Mouse (Mus musculus) forebrain, embryonic 10.5 days (tissue): ENCODE results near the gene Gja3. TPM values are rescaled to one million over a fixed set of nuclear protein-coding genes. Genes with fewer than 3 reads are reported as not detected.
A peak's percentile ranks its signal among the peaks of the same experiment; 100 is the strongest.
"Not testable (repeated sequence)": the region's sequence is repeated elsewhere in the genome, so short reads cannot be mapped to it uniquely, and the experiment has no call there.

Experiments
- DNase-seq: peaks from one replicate; pipeline ENCODE4 v3.0.0-alpha.2; 2017; ENCODE audit warnings: low spot score; ENCODE audit errors: extremely low spot score
- H3K27ac ChIP-seq: fragments of 300-500 bp; sonication (generic); 2 replicates; pipeline ENCODE4 v1.5.1; 2016; ENCODE audit warnings: mild to moderate bottlenecking
- H3K27me3 ChIP-seq: fragments of 300-500 bp; sonication (generic); 2 replicates; pipeline ENCODE4 v1.6.1; 2016; ENCODE audit warnings: mild to moderate bottlenecking; ENCODE audit not compliant: poor library complexity, severe bottlenecking
- H3K36me3 ChIP-seq: fragments of 300-500 bp; sonication (generic); replicated peaks from 2 replicates; pipeline ENCODE4 v1.6.1; 2016; ENCODE audit warnings: mild to moderate bottlenecking, moderate library complexity
- H3K4me1 ChIP-seq: fragments of 300-500 bp; sonication (generic); 2 replicates; pipeline ENCODE4 v1.6.1; 2016
- H3K4me3 ChIP-seq: fragments of 300-500 bp; sonication (generic); 2 replicates; pipeline ENCODE4 v1.5.1; 2016; ENCODE audit warnings: mild to moderate bottlenecking, moderate library complexity
- H3K9me3 ChIP-seq: fragments of 300-500 bp; sonication (generic); 2 replicates; pipeline ENCODE4 v1.6.1; 2016; ENCODE audit warnings: mild to moderate bottlenecking, moderate library complexity
- WGBS: fragments of 180-500 bp; shearing (Covaris S2); methylation state at CpG from one replicate; pipeline ENCODE4 v1.1.7; 2016; 5-methylcytosine and 5-hydroxymethylcytosine counted together
- polyA plus RNA-seq: library from polyadenylated mRNA; unstranded; fragments of >200 nt; fragmentation: Nextera tagmentation; extraction: Ambion mirVana; gene quantifications from 2 replicates; pipeline ENCODE4 v1.2.1, GENCODE M21; 2016

Gene Gja3
- polyA plus RNA-seq, 1 experiment from 2014 or later = 0.06 TPM

DNA sequence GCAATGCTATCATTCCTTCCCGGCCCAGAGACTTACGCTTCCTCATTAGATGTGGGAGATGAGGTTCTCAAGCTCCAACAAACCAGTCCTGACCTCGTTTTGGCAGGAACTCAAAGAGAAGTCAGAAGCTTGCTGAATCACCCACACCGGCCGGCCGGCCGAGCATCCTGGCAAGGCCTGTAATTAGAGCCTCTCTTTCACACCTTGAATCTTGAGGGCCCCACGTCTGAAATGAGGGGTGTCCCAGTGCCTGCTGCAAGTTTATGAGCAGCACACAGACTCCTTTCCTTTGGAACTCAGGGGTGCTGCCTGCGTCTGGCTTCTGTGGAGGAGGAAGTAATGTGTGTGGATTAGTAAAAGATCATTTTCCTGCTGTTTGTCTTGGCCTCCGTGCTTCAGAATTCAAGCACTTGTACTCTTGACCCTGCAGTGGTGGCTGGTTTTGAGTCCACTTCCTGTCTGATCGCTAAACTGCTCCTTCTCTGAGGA lies 26.3 kb upstream of the Gja3 start:
- no peak for DNase-seq
- Histone ChIP-seq H3K27ac (no peak overlapping the region), H3K4me1 (no peaks in the 10 kb centered on the region), H3K9me3 (no peaks in the 10 kb centered on the region), H3K4me3 (no peak overlapping the region), H3K36me3 (no peaks in the 10 kb centered on the region), H3K27me3 (no peaks in the 10 kb centered on the region)
- whole genome bisulfite sequencing = 74% methylated on average over 11 of the region's 11 CpGs

DNA sequence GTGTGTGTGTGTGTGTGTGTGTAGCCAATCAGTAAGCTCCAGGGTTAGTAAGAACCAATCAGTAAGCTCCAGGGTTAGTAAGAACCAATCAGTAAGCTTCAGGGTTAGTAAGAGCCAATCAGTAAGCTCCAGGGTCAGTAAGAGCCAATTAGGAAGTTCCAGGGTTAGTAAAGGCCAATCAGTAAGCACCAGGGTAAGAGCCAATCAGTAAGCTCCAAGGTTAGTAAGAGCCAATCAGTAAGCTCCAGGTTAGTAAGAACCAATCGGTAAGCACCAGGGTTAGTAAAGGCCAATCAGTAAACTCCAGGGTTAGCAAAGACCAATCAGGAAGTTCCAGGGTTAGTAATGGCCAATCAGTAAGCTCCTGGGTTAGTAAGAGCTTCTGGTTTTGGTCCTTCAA lies 25.0 kb upstream of the Gja3 start:
- 100% methylated on average over 1 of the region's 1 CpGs for WGBS
- Histone ChIP-seq H3K4me1 (no peaks in the 10 kb centered on the region), H3K27me3 (no peaks in the 10 kb centered on the region), H3K4me3 (no peak overlapping the region), H3K9me3 (no peaks in the 10 kb centered on the region), H3K27ac (no peak overlapping the region), H3K36me3 (no peaks in the 10 kb centered on the region)
- no peak for DNase-seq

DNA sequence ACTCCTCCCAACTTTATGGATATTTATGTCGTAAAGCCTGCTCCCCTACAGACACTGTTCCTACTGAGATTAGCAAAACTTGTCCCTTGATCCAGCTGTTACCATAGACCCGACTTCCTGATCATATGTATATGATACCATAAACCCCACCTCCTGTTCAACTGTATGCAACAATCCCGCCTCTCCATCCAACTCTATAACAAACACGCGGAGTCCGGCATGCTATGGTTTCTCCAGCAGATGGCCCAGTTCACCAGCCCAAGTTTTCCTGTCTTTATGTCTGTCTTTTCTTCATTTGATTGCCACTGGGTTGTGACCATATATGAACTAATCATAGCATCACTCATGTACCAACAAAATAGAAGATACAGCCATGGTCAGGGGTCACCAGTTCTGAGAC lies 17.6 kb upstream of the Gja3 start:
- Histone ChIP-seq H3K36me3 (no peaks in the 10 kb centered on the region), H3K4me1 (0 out of 2 replicates have a peak, but pooled peaks cover 3% of the 10 kb centered on the region), H3K4me3 (no peak overlapping the region), H3K27me3 (no peaks in the 10 kb centered on the region), H3K27ac (no peak overlapping the region), H3K9me3 (no peaks in the 10 kb centered on the region)
- DNase-seq = no peak
- WGBS = 86% methylated on average over 6 of the region's 6 CpGs

DNA sequence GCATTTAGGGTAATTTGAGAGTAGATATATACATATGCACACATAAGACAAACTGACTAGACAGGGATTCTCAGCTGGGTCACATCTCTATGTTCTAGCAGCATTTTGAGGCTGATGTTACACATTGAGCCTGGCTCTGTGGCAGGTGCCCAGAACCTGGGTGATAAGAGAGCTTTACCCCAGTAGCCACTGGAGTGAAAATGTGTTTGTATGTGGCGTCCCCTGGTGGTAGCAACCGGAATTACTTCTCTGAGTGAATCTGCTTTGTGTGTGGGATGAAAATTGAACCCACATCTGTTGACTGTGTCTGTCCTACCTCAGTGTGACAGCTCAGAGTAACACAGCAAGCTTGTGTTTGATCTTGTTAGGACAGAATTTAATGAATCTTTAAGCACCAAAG lies 12.0 kb upstream of the Gja3 start:
- DNase-seq = peak; percentile 59
- not testable (repeated sequence) for H3K4me1 ChIP-seq, H3K27me3 ChIP-seq, H3K4me3 ChIP-seq, H3K27ac ChIP-seq, H3K9me3 ChIP-seq, H3K36me3 ChIP-seq
- WGBS = 1% methylated on average over 2 of the region's 2 CpGs

DNA sequence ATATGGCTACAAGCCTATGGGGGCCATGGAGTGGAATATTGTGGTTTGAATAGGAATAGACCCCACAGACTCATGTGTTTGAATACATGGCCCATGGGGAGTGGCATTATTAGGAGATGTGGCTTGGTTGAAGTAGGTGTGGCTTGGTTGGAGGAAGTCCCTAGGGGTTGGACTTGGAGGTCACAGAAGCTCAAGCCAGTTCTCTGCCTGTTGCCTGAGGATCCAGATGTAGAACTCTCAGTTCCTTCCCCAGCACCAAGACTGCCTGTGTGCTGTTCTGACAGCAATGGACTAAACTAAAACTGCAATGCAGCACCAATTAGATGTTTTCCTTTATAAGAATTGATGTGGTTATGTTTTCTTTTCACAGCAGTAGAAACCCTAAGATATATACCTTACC lies 8.2 kb upstream of the Gja3 start:
- Histone ChIP-seq H3K4me1 (no peaks in the 10 kb centered on the region), H3K27ac (no peak overlapping the region), H3K4me3 (no peak overlapping the region), H3K27me3 (no peaks in the 10 kb centered on the region), H3K9me3 (no peaks in the 10 kb centered on the region), H3K36me3 (no peaks in the 10 kb centered on the region)
- DNase-seq = no peak

DNA sequence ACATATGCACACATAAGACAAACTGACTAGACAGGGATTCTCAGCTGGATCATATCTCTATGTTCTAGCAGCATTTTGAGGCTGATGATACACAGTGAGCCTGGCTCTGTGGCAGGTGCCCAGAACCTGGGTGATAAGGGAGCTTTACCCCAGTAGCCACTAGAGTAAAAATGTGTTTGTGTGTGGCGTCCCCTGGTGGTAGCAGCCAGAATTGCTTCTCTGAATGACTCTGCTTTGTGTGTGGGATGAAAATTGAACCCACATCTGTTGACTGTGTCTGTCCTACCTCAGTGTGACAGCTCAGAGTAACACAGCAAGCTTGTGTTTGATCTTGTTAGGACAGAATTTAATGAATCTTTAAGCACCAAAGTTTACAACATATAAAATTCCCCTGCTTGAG lies 2.2 kb upstream of the Gja3 start:
- H3K36me3 ChIP-seq, H3K27ac ChIP-seq, H3K4me3 ChIP-seq, H3K9me3 ChIP-seq: not testable (repeated sequence)
- Histone ChIP-seq H3K4me1 (peaks cover 11% of the 10 kb centered on the region), H3K27me3 (peaks cover 46% of the 10 kb centered on the region)
- 0% methylated on average over 1 of the region's 1 CpGs for WGBS
- peak; percentile 79 for DNase-seq

DNA sequence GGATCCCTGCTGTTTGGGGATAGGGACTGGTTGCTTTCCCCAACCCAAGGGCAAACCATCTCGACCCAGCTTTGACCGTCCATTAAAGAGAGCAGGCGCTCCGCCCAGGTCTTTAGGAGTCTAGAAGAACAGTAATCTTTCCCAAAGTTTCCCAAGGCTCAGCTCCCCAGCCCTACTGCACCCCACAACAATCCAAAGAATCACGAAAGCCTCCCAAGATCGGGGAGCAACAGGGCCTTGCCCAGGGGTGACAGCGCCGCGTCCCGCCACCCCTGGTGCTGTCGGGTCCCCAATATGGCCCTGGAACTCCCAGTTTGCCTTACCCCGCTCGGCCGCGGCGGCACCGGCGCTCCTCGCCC lies 717 bp downstream of the Gja3 start:
- DNase-seq = no peak
- WGBS = 4% methylated on average over 19 of the region's 19 CpGs
- 0 out of 2 replicates have a peak overlapping the region, but pooled peaks have one; percentile 15 for H3K27ac ChIP-seq
- H3K4me3 ChIP-seq = peak overlapping the region; percentile 69
- peaks cover 11% of the 10 kb centered on the region for H3K4me1 ChIP-seq
- H3K36me3 ChIP-seq = no peaks in the 10 kb centered on the region
- H3K27me3 ChIP-seq = peaks cover 55% of the 10 kb centered on the region
- no peaks in the 10 kb centered on the region for H3K9me3 ChIP-seq

DNA sequence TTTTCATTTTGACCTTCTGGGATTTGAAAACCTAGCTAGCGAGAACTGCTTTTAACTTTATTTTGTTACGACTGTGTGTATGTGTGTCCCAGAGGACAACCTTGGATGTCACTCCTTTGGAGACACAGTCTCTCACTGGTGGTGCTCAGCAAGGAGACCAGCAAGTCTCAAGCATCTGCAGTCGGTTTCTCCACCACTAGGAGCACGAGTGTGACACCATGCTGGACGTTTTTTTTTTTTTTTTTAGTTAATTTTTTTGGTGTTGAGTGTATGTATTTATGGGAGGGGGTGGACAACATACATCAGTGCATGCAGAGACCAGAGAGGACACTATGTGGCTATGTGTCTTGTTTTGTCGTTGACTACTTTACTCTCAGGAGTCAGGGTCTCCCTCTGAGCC lies 5.2 kb downstream of the Gja3 start:
- DNase-seq = no peak
- 77% methylated on average over 6 of the region's 6 CpGs for WGBS
- no peak overlapping the region for H3K4me3 ChIP-seq

DNA sequence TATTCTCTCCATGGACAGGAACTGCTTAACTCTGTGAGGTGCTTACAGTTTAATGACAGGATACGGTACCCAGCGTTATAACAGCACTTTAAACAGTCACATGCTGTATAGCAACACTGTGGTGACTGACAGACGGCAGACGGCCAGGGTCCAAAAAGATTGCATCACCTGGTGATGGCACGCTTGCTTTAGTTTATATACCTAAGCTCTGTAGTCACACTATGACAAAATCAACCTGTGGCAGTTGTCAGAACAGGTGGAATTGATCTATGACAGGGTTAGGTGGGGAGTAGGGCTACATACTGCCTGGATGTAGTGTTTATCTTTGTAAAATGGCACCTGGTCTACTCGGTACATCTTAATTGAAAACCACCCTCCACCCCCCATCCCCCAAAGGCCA lies 14.0 kb downstream of the Gja3 start:
- H3K4me3 ChIP-seq = no peak overlapping the region
- DNase-seq = no peak
- no peak overlapping the region for H3K27ac ChIP-seq
- H3K36me3 ChIP-seq = no peaks in the 10 kb centered on the region
- H3K9me3 ChIP-seq = no peaks in the 10 kb centered on the region
- H3K4me1 ChIP-seq = no peaks in the 10 kb centered on the region
- WGBS = 94% methylated on average over 6 of the region's 6 CpGs
- H3K27me3 ChIP-seq = no peaks in the 10 kb centered on the region

More for the DNA sequence above, 5.2 kb downstream of the Gja3 start:
- Histone ChIP-seq H3K9me3 (no peaks in the 10 kb centered on the region), H3K27ac (no peak overlapping the region), H3K27me3 (peaks cover 36% of the 10 kb centered on the region), H3K4me1 (peaks cover 6% of the 10 kb centered on the region), H3K36me3 (no peaks in the 10 kb centered on the region)

DNA sequence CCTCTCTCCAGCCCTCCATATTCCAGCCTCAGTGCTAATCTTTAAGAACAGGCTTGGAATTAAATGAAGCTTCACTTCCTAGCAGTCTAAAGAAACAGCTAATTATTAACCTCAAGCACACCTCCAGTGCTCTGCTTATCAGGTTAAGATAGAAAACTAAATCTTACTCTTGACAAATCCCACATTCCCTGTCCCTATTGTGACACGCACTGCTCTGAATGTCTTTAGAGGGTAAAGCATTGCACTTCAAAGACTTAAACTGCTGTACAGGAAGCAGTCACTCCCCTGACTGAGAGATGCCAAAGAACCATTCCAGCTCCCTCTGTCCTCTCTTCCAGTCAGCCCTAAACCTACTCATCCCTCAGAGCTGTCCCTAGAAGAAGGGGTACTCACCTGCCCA lies 16.5 kb downstream of the Gja3 start:
- no peak overlapping the region for H3K27ac ChIP-seq
- no peak for DNase-seq
- WGBS = 74% methylated on average over 1 of the region's 1 CpGs
- H3K4me1 ChIP-seq = no peaks in the 10 kb centered on the region
- H3K36me3 ChIP-seq = no peaks in the 10 kb centered on the region
- H3K4me3 ChIP-seq = no peak overlapping the region
- H3K9me3 ChIP-seq = no peaks in the 10 kb centered on the region
- H3K27me3 ChIP-seq = no peaks in the 10 kb centered on the region

DNA sequence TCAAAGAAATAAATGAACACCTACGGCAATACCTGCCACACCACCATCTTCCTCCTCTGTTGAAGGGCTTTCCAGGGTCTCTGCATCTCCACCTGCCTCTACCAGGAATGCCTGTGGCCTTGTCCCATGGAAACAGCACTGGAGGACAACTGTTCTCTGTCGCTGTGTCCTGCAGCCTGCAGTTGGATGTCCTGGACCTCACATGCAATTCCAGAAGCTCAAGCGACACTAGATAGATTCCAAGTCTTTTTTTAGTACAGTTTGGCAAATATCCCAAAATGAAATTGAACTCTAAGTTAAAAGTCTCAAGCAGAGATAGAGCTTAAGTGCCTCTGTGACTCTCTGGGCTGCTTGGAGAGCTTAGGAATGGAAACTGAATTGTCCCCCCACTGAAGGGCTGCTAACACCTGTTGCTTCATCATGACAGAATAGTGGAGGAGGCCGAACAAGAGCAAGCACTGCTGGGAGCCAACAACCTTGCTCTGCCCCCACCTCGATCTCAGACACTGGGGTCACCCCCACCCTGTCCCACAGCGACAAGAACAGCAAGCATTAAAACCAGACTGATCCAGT lies 22.9 kb downstream of the Gja3 start:
- Histone ChIP-seq H3K36me3 (no peaks in the 10 kb centered on the region), H3K4me1 (no peaks in the 10 kb centered on the region), H3K4me3 (no peak overlapping the region), H3K9me3 (no peaks in the 10 kb centered on the region), H3K27ac (no peak overlapping the region), H3K27me3 (no peaks in the 10 kb centered on the region)
- DNase-seq = no peak
- 85% methylated on average over 6 of the region's 6 CpGs for WGBS

DNA sequence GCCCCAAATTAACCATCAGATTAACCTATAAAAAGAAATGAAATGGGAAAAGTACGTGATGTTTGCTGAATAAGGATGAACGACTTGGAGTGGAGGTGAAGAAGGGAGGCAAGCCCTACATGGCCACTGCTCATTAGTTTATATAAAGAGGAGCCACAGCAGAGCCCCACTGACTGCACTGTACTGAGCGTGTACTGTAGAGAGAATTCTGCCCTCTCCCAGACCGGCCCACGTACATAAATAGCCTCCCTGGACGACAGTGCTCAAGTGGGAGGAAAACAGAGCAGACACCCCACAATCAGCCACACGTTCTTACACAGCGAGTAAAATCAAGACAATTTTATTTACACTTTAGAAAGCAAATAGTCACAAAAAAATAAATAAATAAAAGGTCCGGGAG lies 23.8 kb downstream of the Gja3 start:
- no peaks in the 10 kb centered on the region for H3K4me1 ChIP-seq
- H3K36me3 ChIP-seq = no peaks in the 10 kb centered on the region
- H3K9me3 ChIP-seq = no peaks in the 10 kb centered on the region
- H3K4me3 ChIP-seq = no peak overlapping the region
- no peak overlapping the region for H3K27ac ChIP-seq
- no peak for DNase-seq
- H3K27me3 ChIP-seq = no peaks in the 10 kb centered on the region
- WGBS = 86% methylated on average over 9 of the region's 9 CpGs

DNA sequence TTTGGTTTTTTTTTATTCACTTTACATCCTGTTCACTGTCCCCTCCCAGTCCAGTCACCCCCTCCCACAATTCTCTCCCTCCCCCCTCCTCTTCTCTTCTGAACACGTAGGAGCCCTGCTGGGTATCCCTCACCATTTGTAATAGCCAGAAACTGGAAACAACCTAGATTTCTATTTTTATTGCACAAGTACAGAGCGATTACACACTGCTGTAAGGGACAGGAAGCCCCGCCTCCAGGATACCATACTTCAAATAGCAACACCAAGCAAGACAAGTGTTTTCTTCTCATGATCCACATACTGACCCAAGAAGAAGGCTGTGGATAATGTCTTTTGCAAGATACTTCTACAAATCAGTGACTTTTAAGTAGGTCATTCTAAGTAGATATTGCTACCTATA lies 25.1 kb downstream of the Gja3 start:
- Histone ChIP-seq H3K27me3 (no peaks in the 10 kb centered on the region), H3K4me3 (no peak overlapping the region), H3K36me3 (no peaks in the 10 kb centered on the region), H3K4me1 (no peaks in the 10 kb centered on the region), H3K27ac (no peak overlapping the region), H3K9me3 (no peaks in the 10 kb centered on the region)
- no peak for DNase-seq
- 83% methylated on average over 3 of the region's 3 CpGs for WGBS

DNA sequence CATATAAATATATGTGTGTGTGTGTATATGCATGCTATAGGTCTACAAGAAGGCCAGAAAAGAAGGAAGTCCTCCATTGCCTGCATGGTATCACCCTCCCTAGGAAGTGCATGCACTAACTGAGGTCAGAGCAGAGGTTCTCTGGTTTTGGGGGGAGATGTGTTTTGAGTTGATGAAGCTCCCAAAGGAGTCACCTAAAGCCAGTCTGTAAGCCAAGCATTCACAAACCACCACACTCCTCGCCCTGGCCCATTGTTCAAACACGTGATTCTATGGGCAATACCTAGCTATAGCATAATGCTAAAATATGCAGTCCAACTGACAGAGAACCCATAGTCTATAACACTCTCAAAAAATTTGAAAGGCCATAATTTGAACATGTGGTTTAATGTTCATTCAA lies 39.5 kb downstream of the Gja3 start:
- no peaks in the 10 kb centered on the region for H3K36me3 ChIP-seq
- no peak for DNase-seq
- no peaks in the 10 kb centered on the region for H3K27me3 ChIP-seq
- no peak overlapping the region for H3K4me3 ChIP-seq
- 90% methylated on average over 2 of the region's 2 CpGs for WGBS
- no peaks in the 10 kb centered on the region for H3K9me3 ChIP-seq
- H3K27ac ChIP-seq = no peak overlapping the region
- H3K4me1 ChIP-seq = no peaks in the 10 kb centered on the region
